Mouse (Mus musculus): ENCODE data around the gene Krtap4-7.
A peak's percentile ranks its signal among the peaks of the same experiment; 100 is the strongest.
"Not testable (repeated sequence)": the region's sequence is repeated elsewhere in the genome, so short reads cannot be mapped to it uniquely, and the experiment has no call there.

Gene Krtap4-7

GRCm38 (mm10) chr11:99609126-99609525 is 34.8 kb downstream of the Krtap4-7 start:
- no peak for DNase-seq (ENCODE audit: extremely low read depth, insufficient read length, low spot score)

DNA sequence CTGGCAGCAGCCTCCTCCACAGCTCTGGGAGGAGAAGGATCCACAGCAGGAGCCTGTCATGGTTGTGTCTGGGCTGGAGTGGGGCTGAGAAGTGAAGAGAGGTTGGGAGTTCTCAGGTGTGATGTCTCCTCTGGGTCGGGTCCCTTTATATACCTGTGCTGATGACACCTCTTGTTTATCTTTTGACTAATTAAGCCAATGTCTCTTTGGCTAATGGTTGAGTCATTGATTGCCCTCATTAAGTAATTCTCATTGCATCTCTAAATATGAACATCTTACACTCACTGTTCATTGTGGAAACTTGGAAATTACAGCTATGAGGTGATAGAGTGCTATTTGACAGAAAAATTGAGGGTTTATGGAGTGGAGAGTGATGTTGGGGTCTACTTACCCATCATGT is 40.7 kb downstream of the Krtap4-7 start, which contains the start of gene Gm11938:
Gene Gm11938 (minus strand): TSS at position 101 of the 400 bp plus-strand sequence.
- DNase-seq (ENCODE audit: extremely low read depth, insufficient read length, low spot score), result not testable (repeated sequence)

DNA sequence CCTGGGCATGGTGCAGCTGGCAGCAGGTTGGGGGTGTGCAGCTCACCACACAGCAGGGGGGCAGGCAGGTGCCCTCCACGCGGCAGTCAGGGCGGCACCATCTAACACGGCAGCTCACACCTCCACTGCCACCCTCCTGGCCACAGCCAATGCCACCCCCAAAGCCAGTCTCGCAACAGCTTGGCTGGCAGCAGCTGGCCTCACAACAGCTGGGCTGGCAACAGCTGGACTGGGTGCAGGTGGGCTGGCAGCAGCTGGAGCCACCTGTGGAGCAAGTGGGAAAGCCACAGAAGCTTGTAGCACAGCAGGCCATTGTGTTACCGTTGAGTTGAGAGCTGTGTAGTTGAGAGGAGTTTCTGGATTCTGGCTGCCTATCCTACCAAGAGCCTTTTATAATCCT is 46.1 kb downstream of the Krtap4-7 start, which contains the start of gene Krtap9-3:
Gene Krtap9-3 (minus strand): TSS at position 364 of the 400 bp plus-strand sequence.
- DNase-seq (ENCODE audit: extremely low read depth, insufficient read length, low spot score), result peak; percentile 11
